In genomic region chr11:8641634-8642277, GRCm38 (mm10) we compare ENCODE assay signal across 18 mouse cellular contexts. TPM values are rescaled to one million over a fixed set of nuclear protein-coding genes. Genes with fewer than 3 reads are reported as not detected.
DNase-seq lines count a peak whose midpoint lies in the region; ATAC-seq and TF ChIP-seq lines count a peak whose summit lies in the region.
"Had no signal": no experiment of that assay in that cellular context is flagged by ENCODE, and none has a peak within 500 bp of the region (broad histone marks: within the 10 kb centered on the region; RNA-seq: fewer than 3 reads in every experiment).

No protein-coding gene starts in this region.

- no peak for DNase-seq in kidney, postnatal 10 days
- peak; percentile 76 for DNase-seq in ES-E14 (ENCODE audit: low read depth, low spot score)
- no peak for DNase-seq in midbrain, embryonic 14.5 days
- DNase-seq in right cerebral cortex, postnatal 25 days: no peak
- DNase-seq: adrenal gland, postnatal 10 days; B cell, adult 2 months; cerebellum, adult 11-12 months; cerebellum, postnatal 36 days; heart, adult 18-20 months; kidney, postnatal 36 days; layer of hippocampus, adult 9-11 months had no signal

- no peak overlapping the region for H3K4me3 ChIP-seq in kidney, embryonic 16.5 days (ENCODE audit: low read length)
- H3K4me3 ChIP-seq in ES-E14 (ENCODE audit: insufficient read depth in 1 of 2, low read depth in 1 of 2, low read length in 2 of 2, poor library complexity in 1 of 2, severe bottlenecking in 1 of 2): no peak overlapping the region
- H3K4me3 ChIP-seq in embryonic facial prominence, embryonic 13.5 days: no peak overlapping the region
- no peak overlapping the region for H3K4me3 ChIP-seq in limb, embryonic 15.5 days
- H3K4me3 ChIP-seq in midbrain, embryonic 14.5 days (replicated peaks; ENCODE audit: low read depth, low read length): no peak overlapping the region
- H3K4me3 ChIP-seq: forebrain, embryonic 10.5 days had no signal

- no peaks in the 10 kb centered on the region for H3K36me3 ChIP-seq in kidney, embryonic 16.5 days (ENCODE audit: insufficient read depth, low read length)
- no peaks in the 10 kb centered on the region for H3K36me3 ChIP-seq in ES-E14 (ENCODE audit: control insufficient read depth, insufficient read depth, low read length, poor library complexity, severe bottlenecking)
- no peaks in the 10 kb centered on the region for H3K36me3 ChIP-seq in embryonic facial prominence, embryonic 13.5 days
- H3K36me3 ChIP-seq in limb, embryonic 15.5 days: 0 out of 2 replicates have a peak, but pooled peaks cover 5% of the 10 kb centered on the region
- H3K36me3 ChIP-seq in midbrain, embryonic 14.5 days (ENCODE audit: control insufficient read depth, insufficient read depth, low read length): no peaks in the 10 kb centered on the region
- H3K36me3 ChIP-seq: forebrain, embryonic 10.5 days; G1E had no signal

- H3K27ac ChIP-seq in kidney, embryonic 16.5 days (ENCODE audit: low read length): no peak overlapping the region
- H3K27ac ChIP-seq in ES-E14 (ENCODE audit: insufficient read depth, low read depth, low read length, poor library complexity, severe bottlenecking): peak overlapping the region; percentile 18; the same call in 1 of the 2 replicates
- H3K27ac ChIP-seq in embryonic facial prominence, embryonic 13.5 days: 0 out of 2 replicates have a peak overlapping the region, but pooled peaks have one; percentile 45
- no peak overlapping the region for H3K27ac ChIP-seq in limb, embryonic 15.5 days
- no peak overlapping the region for H3K27ac ChIP-seq in midbrain, embryonic 14.5 days (replicated peaks; ENCODE audit: low read depth, low read length)
- H3K27ac ChIP-seq: forebrain, embryonic 10.5 days; hindbrain, embryonic 14.5 days had no signal

- H3K4me2 ChIP-seq in kidney, embryonic 16.5 days (replicated peaks; ENCODE audit: low read depth, low read length): no peak overlapping the region
- no peak overlapping the region for H3K4me2 ChIP-seq in embryonic facial prominence, embryonic 13.5 days
- no peak overlapping the region for H3K4me2 ChIP-seq in limb, embryonic 15.5 days
- H3K4me2 ChIP-seq in midbrain, embryonic 14.5 days (ENCODE audit: low read length): no peak overlapping the region
- H3K4me2 ChIP-seq: hindbrain, embryonic 14.5 days had no signal

- no peaks in the 10 kb centered on the region for H3K9me3 ChIP-seq in kidney, embryonic 16.5 days (ENCODE audit: low read length)
- no peaks in the 10 kb centered on the region for H3K9me3 ChIP-seq in ES-E14 (ENCODE audit: control insufficient read depth, insufficient read depth, low read depth, low read length)
- H3K9me3 ChIP-seq in embryonic facial prominence, embryonic 13.5 days: no peaks in the 10 kb centered on the region
- H3K9me3 ChIP-seq in limb, embryonic 15.5 days: no peaks in the 10 kb centered on the region
- no peaks in the 10 kb centered on the region for H3K9me3 ChIP-seq in midbrain, embryonic 14.5 days (ENCODE audit: control insufficient read depth, low read length)
- H3K9me3 ChIP-seq: forebrain, embryonic 10.5 days had no signal

- 20% methylated on average over 10 of the region's 10 CpGs for WGBS in kidney, embryonic 16.5 days
- WGBS in embryonic facial prominence, embryonic 13.5 days: 34% methylated on average over 10 of the region's 10 CpGs
- 25% methylated on average over 10 of the region's 10 CpGs for WGBS in limb, embryonic 15.5 days
- WGBS in midbrain, embryonic 14.5 days: 38% methylated on average over 10 of the region's 10 CpGs

- in situ Hi-C loops in ES-E14 (cut with MboI; ENCODE audit: low sequenced_read_pairs in 2 of 2, unreplicated experiment in 2 of 2): no loop called here

- peaks cover 37% of the 10 kb centered on the region for H3K4me1 ChIP-seq in kidney, embryonic 16.5 days (ENCODE audit: insufficient read depth, low read length)
- peaks cover 15 to 46% of the 10 kb centered on the region in 2 experiments; a peak in 3 of 4 replicates for H3K4me1 ChIP-seq in ES-E14 (ENCODE audit: control insufficient read depth in 2 of 2, insufficient read depth in 2 of 2, low read length in 2 of 2, poor library complexity in 1 of 2)
- peaks cover 37% of the 10 kb centered on the region for H3K4me1 ChIP-seq in embryonic facial prominence, embryonic 13.5 days
- peaks cover 30% of the 10 kb centered on the region for H3K4me1 ChIP-seq in limb, embryonic 15.5 days
- no peaks in the 10 kb centered on the region for H3K4me1 ChIP-seq in midbrain, embryonic 14.5 days (ENCODE audit: control insufficient read depth, insufficient read depth, low read length)

- no peak overlapping the region for H3K9ac ChIP-seq in kidney, embryonic 16.5 days (replicated peaks; ENCODE audit: low read length)
- H3K9ac ChIP-seq in ES-E14 (ENCODE audit: insufficient read depth, low read depth, low read length, poor library complexity, severe bottlenecking): no peak overlapping the region
- no peak overlapping the region for H3K9ac ChIP-seq in embryonic facial prominence, embryonic 13.5 days
- H3K9ac ChIP-seq in limb, embryonic 15.5 days: no peak overlapping the region
- no peak overlapping the region for H3K9ac ChIP-seq in midbrain, embryonic 14.5 days (replicated peaks; ENCODE audit: low read length)
- H3K9ac ChIP-seq: hindbrain, embryonic 14.5 days had no signal

- H3K27me3 ChIP-seq in kidney, embryonic 16.5 days (ENCODE audit: insufficient read depth, low read length): no peaks in the 10 kb centered on the region
- H3K27me3 ChIP-seq in embryonic facial prominence, embryonic 13.5 days: no peaks in the 10 kb centered on the region
- no peaks in the 10 kb centered on the region for H3K27me3 ChIP-seq in limb, embryonic 15.5 days
- no peaks in the 10 kb centered on the region for H3K27me3 ChIP-seq in midbrain, embryonic 14.5 days (ENCODE audit: control insufficient read depth, insufficient read depth, low read length)

- ATAC-seq in kidney, embryonic 16.5 days (ENCODE audit: low FRiP score, low TSS enrichment): peak; percentile 25; the same call in 1 of the 2 replicates
- peak; percentile 71 for ATAC-seq in embryonic facial prominence, embryonic 13.5 days (ENCODE audit: insufficient number of reproducible peaks, insufficient read depth, low FRiP score, low TSS enrichment, low read depth)
- ATAC-seq in limb, embryonic 15.5 days (ENCODE audit: insufficient number of reproducible peaks, low FRiP score, low TSS enrichment, low read depth): peak; percentile 56; the same call in 1 of the 2 replicates
- ATAC-seq in midbrain, embryonic 14.5 days (ENCODE audit: low FRiP score, low TSS enrichment): no peak
- ATAC-seq: intestine, embryonic 16.5 days had no signal

TF ChIP-seq in ES-E14, 5 proteins besides CTCF, POLR2A, EP300 and RAD21:
- TF ChIP-seq CHD2 (IDR thresholded peaks at IDR 0.05; ENCODE audit: low read depth, low read length) (no peak), ZC3H11A (IDR thresholded peaks at IDR 0.05; ENCODE audit: borderline replicate concordance, low read depth, low read length) (no peak), ZNF384 (IDR thresholded peaks at IDR 0.05; ENCODE audit: low read depth, low read length) (no peak), MAFK (IDR thresholded peaks at IDR 0.05; ENCODE audit: insufficient read depth, low read depth, low read length) (no peak), HCFC1 (IDR thresholded peaks at IDR 0.05; ENCODE audit: borderline replicate concordance, insufficient read depth, low read length) (no peak)

RNA-seq across cellular contexts. Expression of gene Tns3, which starts 22.6 kb away (rescaled TPM):
- polyA plus RNA-seq in kidney, embryonic 16.5 days (2015; fragmentation: Nextera tagmentation; extraction: Ambion mirVana): 31.5 and 32.7 TPM in 2 replicates
- 111 and 133 TPM in 2 replicates for total RNA-seq in ES-E14 (2012; rRNA removed)
- polyA plus RNA-seq in embryonic facial prominence, embryonic 13.5 days (2015; fragmentation: Nextera tagmentation; extraction: Ambion mirVana): 35.0 and 35.5 TPM in 2 replicates
- polyA plus RNA-seq in limb, embryonic 15.5 days (2015; fragmentation: Nextera tagmentation; extraction: Ambion mirVana): 26.8 and 31.6 TPM in 2 replicates
- polyA plus RNA-seq in midbrain, embryonic 14.5 days (2014; fragmentation: Nextera tagmentation; extraction: Ambion mirVana): 3.8 and 4.4 TPM in 2 replicates
- polyA plus RNA-seq: G1E had no signal

Comparison
In these comparisons a context has a peak if more than half of its experiments do, and no peak if none do; other contexts are left out.
1. H3K27ac ChIP-seq: peak in ES-E14 (single experiment) and embryonic facial prominence, embryonic 13.5 days (single experiment); none in kidney, embryonic 16.5 days (single experiment), limb, embryonic 15.5 days (single experiment) and midbrain, embryonic 14.5 days (single experiment).